Comparison of ENCODE assay signal across 11 mouse cellular contexts in genomic region chr4:128913794-128914193, GRCm38 (mm10). TPM values are rescaled to one million over a fixed set of nuclear protein-coding genes. Genes with fewer than 3 reads are reported as not detected.
DNase-seq lines count a peak whose midpoint lies in the region; ATAC-seq and TF ChIP-seq lines count a peak whose summit lies in the region.
"Had no signal": no experiment of that assay in that cellular context is flagged by ENCODE, and none has a peak within 500 bp of the region (broad histone marks: within the 10 kb centered on the region; RNA-seq: fewer than 3 reads in every experiment).

No protein-coding gene starts in this region.

- no peak for TF ChIP-seq CTCF in liver, postnatal 0 days (IDR thresholded peaks at IDR 0.05; ENCODE audit: low read depth)

- WGBS in liver, postnatal 0 days (ENCODE audit: insufficient replicate concordance): 24% methylated on average over 4 of the region's 4 CpGs

- DNase-seq in liver (peak; percentile 22), ES-CJ7 (ENCODE audit: low read depth, low spot score) (peak; percentile 31), adipocyte (ENCODE audit: low spot score) (peak; percentile 48)
- DNase-seq in liver, postnatal 0 days: no peak
- DNase-seq in right cerebral cortex, adult 2 months (ENCODE audit: low spot score in 2 of 2): no peak
- DNase-seq in layer of hippocampus, adult 11-12 months (ENCODE audit: low spot score): no peak
- DNase-seq: cerebellum, postnatal 14 days; liver, embryonic 13.5 days; spleen, adult 18-20 months; thymus, postnatal 25 days had no signal

- H3K9me3 ChIP-seq in liver, postnatal 0 days (ENCODE audit: low read length): no peaks in the 10 kb centered on the region
- H3K9me3 ChIP-seq: liver, embryonic 13.5 days had no signal

- no peak for TF ChIP-seq EP300 in liver, postnatal 0 days (IDR thresholded peaks at IDR 0.05; ENCODE audit: low read depth)

- no peaks in the 10 kb centered on the region for H3K36me3 ChIP-seq in liver, postnatal 0 days (replicated peaks; ENCODE audit: insufficient read depth, low read length)
- H3K36me3 ChIP-seq: liver, embryonic 13.5 days had no signal

- no peaks in the 10 kb centered on the region for H3K27me3 ChIP-seq in liver, postnatal 0 days (ENCODE audit: insufficient read depth, low read length)
- H3K27me3 ChIP-seq: liver, embryonic 13.5 days had no signal

- no peak overlapping the region for H3K27ac ChIP-seq in liver, postnatal 0 days (ENCODE audit: low read depth)
- H3K27ac ChIP-seq: liver, embryonic 13.5 days had no signal

- no peak overlapping the region for H3K9ac ChIP-seq in liver, postnatal 0 days (replicated peaks)
- H3K9ac ChIP-seq: liver, embryonic 13.5 days had no signal

- no peak overlapping the region for H3K4me2 ChIP-seq in liver, postnatal 0 days (ENCODE audit: low read depth, low read length)
- H3K4me2 ChIP-seq: liver, embryonic 13.5 days had no signal

- no peak for ATAC-seq in liver, postnatal 0 days
- 0 out of 2 replicates have a peak, but pooled peaks have one; percentile 20 for ATAC-seq in megakaryocyte-erythroid progenitor cell, adult 5-6 weeks (replicated peaks; ENCODE audit: low FRiP score, low TSS enrichment, poor library complexity, severe bottlenecking)

- H3K4me1 ChIP-seq in liver, postnatal 0 days (ENCODE audit: insufficient read depth): peaks cover 6% of the 10 kb centered on the region

- H3K4me3 ChIP-seq in liver, postnatal 0 days (ENCODE audit: low read depth, low read length): no peak overlapping the region
- H3K4me3 ChIP-seq: liver, embryonic 13.5 days had no signal

RNA-seq across cellular contexts. Expression of gene Trim62, which starts 30.4 kb away (rescaled TPM):
- 0.26 and 0.32 TPM in 2 replicates for polyA plus RNA-seq in liver, postnatal 0 days (2015; fragmentation: Nextera tagmentation; extraction: Ambion mirVana)
- total RNA-seq in megakaryocyte-erythroid progenitor cell, adult 5-6 weeks (2014; fragmentation: Nextera tagmentation): 0.54 and 0.79 TPM in 2 replicates
- total RNA-seq in megakaryocyte-erythroid progenitor cell, adult 5-6 weeks (2017): 0.38 TPM in 1 of 2 replicates, not detected in the other

RNA-seq across cellular contexts. Expression of gene Azin2, which starts 48.4 kb away (rescaled TPM):
- polyA plus RNA-seq in liver, postnatal 0 days (2015; fragmentation: Nextera tagmentation; extraction: Ambion mirVana): 1.6 and 1.8 TPM in 2 replicates
- total RNA-seq in megakaryocyte-erythroid progenitor cell, adult 5-6 weeks (2014; fragmentation: Nextera tagmentation): not detected in 2 replicates
- not detected in 2 replicates for total RNA-seq in megakaryocyte-erythroid progenitor cell, adult 5-6 weeks (2017)

Comparison
In these comparisons a context has a peak if more than half of its experiments do, and no peak if none do; other contexts are left out.
1. DNase-seq: peak in liver (single experiment), ES-CJ7 (single experiment) and adipocyte (single experiment); none in liver, postnatal 0 days (single experiment), right cerebral cortex, adult 2 months (0 of 2) and layer of hippocampus, adult 11-12 months (single experiment).